Mouse (Mus musculus) kidney, adult 2 months (tissue): ENCODE measurements at regions not wholly inside any gene's neighbourhood (a gene's known extent, or its start where the extent isn't known, plus 50 kb on each side); places are given as distances from the start of the nearest gene placed in this dataset.
A peak's percentile ranks its signal among the peaks of the same experiment; 100 is the strongest.

Experiments used
- DNase-seq: peaks from one replicate; pipeline ENCODE4 v3.0.0; 2021
- H3K27ac ChIP-seq: fragments of 200-500 bp; 2 replicates; pipeline ENCODE4 v1.5.1; 2012; ENCODE audit warnings: low read depth, low read length, control low read depth, inconsistent platforms; ENCODE audit not compliant: insufficient read depth
- H3K27me3 ChIP-seq: fragments of 200-500 bp; replicated peaks from 2 replicates; pipeline ENCODE4 v1.6.1; 2012; ENCODE audit warnings: mild to moderate bottlenecking, moderate library complexity, low read length, inconsistent platforms; ENCODE audit not compliant: control insufficient read depth, insufficient read depth
- H3K36me3 ChIP-seq: fragments of 200-500 bp; 2 replicates; pipeline ENCODE4 v1.6.1; 2012; ENCODE audit warnings: mild to moderate bottlenecking, moderate library complexity, low read length, inconsistent platforms; ENCODE audit not compliant: control insufficient read depth, insufficient read depth
- H3K4me1 ChIP-seq: fragments of 200-500 bp; 2 replicates; pipeline ENCODE4 v1.6.1; 2011; ENCODE audit warnings: low read length; ENCODE audit not compliant: control insufficient read depth, insufficient read depth
- H3K4me3 ChIP-seq: fragments of 200-500 bp; 2 replicates; pipeline ENCODE4 v1.5.1; 2011; ENCODE audit warnings: mild to moderate bottlenecking, low read depth, low read length, control low read depth; ENCODE audit not compliant: insufficient read depth
- CTCF ChIP-seq: fragments of 200-500 bp; conservative IDR thresholded peaks from 2 replicates; pipeline ENCODE4 v1.5.1; 2011; ENCODE audit warnings: low read depth, mild to moderate bottlenecking, control low read depth, low read length, moderate library complexity, mixed read lengths; ENCODE audit not compliant: insufficient read depth, insufficient read length
- POLR2A ChIP-seq: fragments of 200-500 bp; IDR thresholded peaks from one replicate; pipeline ENCODE4 v1.6.1; 2011; ENCODE audit warnings: low read depth, low read length, control low read depth
- WGBS: fragments of 180-500 bp; shearing (Covaris S2); methylation state at CpG from one replicate; pipeline ENCODE4 v1.1.7; 2018; 5-methylcytosine and 5-hydroxymethylcytosine counted together

DNA sequence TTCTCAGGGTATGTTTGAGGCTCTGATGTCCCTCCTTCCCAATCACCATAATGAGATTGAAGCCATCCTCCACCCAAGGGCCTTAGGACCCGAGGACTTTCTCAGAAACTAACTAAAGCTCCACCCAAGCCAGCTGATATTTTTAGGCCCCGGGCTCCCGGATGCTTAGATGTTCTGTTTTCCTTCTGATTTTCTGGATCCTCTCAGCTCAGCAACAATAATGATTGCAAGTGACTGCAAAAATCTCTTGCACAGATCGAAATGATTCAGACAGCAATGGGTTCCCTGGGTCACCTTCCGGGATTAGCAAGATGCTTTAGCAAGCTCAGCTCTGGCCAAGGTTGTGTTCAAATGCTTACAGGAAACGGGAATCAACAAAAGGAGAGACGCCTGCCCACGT is 168.1 kb upstream of the Serp2 start:
- WGBS, result 81% methylated on average over 8 of the region's 8 CpGs
- TF ChIP-seq CTCF, result no peak
- no peak for TF ChIP-seq POLR2A

GRCm38 (mm10) chr14:76724395-76724794 is 167.7 kb upstream of the Serp2 start:
- Histone ChIP-seq H3K36me3 (no peaks in the 10 kb centered on the region), H3K27ac (no peak overlapping the region), H3K4me1 (no peaks in the 10 kb centered on the region), H3K4me3 (no peak overlapping the region), H3K27me3 (no peaks in the 10 kb centered on the region)
- 92% methylated on average over 8 of the region's 8 CpGs for WGBS
- TF ChIP-seq POLR2A (no peak), CTCF (no peak)
- DNase-seq, result no peak

More for the DNA sequence above, 168.1 kb upstream of the Serp2 start:
- no peaks in the 10 kb centered on the region for H3K36me3 ChIP-seq
- H3K4me3 ChIP-seq, result no peak overlapping the region
- H3K4me1 ChIP-seq, result no peaks in the 10 kb centered on the region
- no peak overlapping the region for H3K27ac ChIP-seq
- no peak for DNase-seq
- no peaks in the 10 kb centered on the region for H3K27me3 ChIP-seq

DNA sequence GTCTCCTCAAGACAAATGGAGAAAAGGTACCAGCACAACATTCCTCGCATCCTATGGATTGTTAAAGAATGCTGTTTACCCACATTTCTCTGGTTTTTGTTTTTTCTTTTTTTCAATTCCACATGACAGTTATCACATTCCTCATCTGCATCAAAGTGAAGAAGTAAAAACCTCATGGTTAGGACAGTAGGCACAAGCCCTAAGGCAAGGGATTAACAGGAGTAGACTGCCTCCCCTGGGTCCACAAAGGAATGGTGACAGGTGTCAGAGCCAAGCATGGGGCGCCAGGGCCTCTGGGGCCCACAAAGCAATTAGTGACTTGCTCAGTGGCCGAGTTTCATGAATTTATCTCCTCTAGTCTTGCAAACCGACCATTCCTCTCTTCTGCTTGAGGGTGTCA is 166.9 kb upstream of the Serp2 start:
- WGBS, result 85% methylated on average over 4 of the region's 4 CpGs
- DNase-seq, result no peak
- Histone ChIP-seq H3K36me3 (no peaks in the 10 kb centered on the region), H3K27me3 (no peaks in the 10 kb centered on the region), H3K27ac (no peak overlapping the region), H3K4me1 (no peaks in the 10 kb centered on the region), H3K4me3 (no peak overlapping the region)
- TF ChIP-seq POLR2A (no peak), CTCF (no peak)

GRCm38 (mm10) chr14:76722297-76722696 is 165.6 kb upstream of the Serp2 start:
- WGBS, result 92% methylated on average over 5 of the region's 5 CpGs
- Histone ChIP-seq H3K36me3 (no peaks in the 10 kb centered on the region), H3K4me1 (no peaks in the 10 kb centered on the region), H3K27me3 (no peaks in the 10 kb centered on the region), H3K4me3 (no peak overlapping the region), H3K27ac (no peak overlapping the region)
- TF ChIP-seq CTCF, result no peak
- TF ChIP-seq POLR2A, result no peak
- no peak for DNase-seq

DNA sequence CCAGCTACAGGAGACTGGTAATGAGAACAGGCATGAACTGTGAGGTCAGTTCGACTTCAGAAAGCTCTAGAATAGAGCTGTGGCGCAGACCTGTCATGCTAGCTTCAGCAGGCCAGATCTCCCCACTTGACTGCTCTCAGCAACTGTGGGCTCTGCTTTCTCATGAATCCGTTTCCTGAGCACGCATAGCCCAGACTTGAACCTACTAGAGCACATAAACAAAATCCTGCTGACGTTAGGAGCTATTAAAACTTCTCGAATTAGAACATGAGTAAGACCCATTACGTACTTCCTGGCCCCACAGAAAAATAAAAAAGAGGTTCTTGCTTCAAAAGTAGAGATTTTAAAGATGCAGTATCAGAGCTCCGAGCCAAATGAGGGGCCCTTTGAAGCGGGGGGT is 165.1 kb upstream of the Serp2 start:
- no peak overlapping the region for H3K27ac ChIP-seq
- WGBS, result 66% methylated on average over 9 of the region's 9 CpGs
- TF ChIP-seq POLR2A (no peak), CTCF (no peak)
- no peaks in the 10 kb centered on the region for H3K4me1 ChIP-seq
- DNase-seq, result peak; percentile 28
- H3K27me3 ChIP-seq, result no peaks in the 10 kb centered on the region
- H3K36me3 ChIP-seq, result no peaks in the 10 kb centered on the region
- no peak overlapping the region for H3K4me3 ChIP-seq

GRCm38 (mm10) chr14:76717081-76717480 is 160.4 kb upstream of the Serp2 start:
- Histone ChIP-seq H3K36me3 (no peaks in the 10 kb centered on the region), H3K4me3 (no peak overlapping the region), H3K27ac (no peak overlapping the region), H3K4me1 (peaks cover 12% of the 10 kb centered on the region), H3K27me3 (no peaks in the 10 kb centered on the region)
- no peak for TF ChIP-seq POLR2A
- TF ChIP-seq CTCF, result no peak
- WGBS, result 48% methylated on average over 3 of the region's 3 CpGs
- DNase-seq, result no peak

- WGBS, result 20% methylated on average over 4 of the region's 4 CpGs
Observed at GRCm38 (mm10) chr14:76714727-76715126, 158.0 kb upstream of the Serp2 start.

GRCm38 (mm10) chr14:76713946-76714345 is 157.3 kb upstream of the Serp2 start:
- peak; percentile 66 for DNase-seq
- 30% methylated on average over 7 of the region's 7 CpGs for WGBS
- no peak overlapping the region for H3K27ac ChIP-seq
- no peaks in the 10 kb centered on the region for H3K36me3 ChIP-seq
- no peak overlapping the region for H3K4me3 ChIP-seq
- H3K27me3 ChIP-seq, result no peaks in the 10 kb centered on the region
- TF ChIP-seq CTCF (no peak), POLR2A (no peak)
- H3K4me1 ChIP-seq, result peaks cover 12% of the 10 kb centered on the region

More at GRCm38 (mm10) chr14:76714727-76715126, 158.0 kb upstream of the Serp2 start:
- peak; percentile 75 for DNase-seq
- Histone ChIP-seq H3K4me1 (peaks cover 12% of the 10 kb centered on the region), H3K27ac (no peak overlapping the region), H3K36me3 (no peaks in the 10 kb centered on the region), H3K4me3 (no peak overlapping the region), H3K27me3 (no peaks in the 10 kb centered on the region)
- TF ChIP-seq CTCF, result no peak
- TF ChIP-seq POLR2A, result no peak
